In the genomic region with DNA sequence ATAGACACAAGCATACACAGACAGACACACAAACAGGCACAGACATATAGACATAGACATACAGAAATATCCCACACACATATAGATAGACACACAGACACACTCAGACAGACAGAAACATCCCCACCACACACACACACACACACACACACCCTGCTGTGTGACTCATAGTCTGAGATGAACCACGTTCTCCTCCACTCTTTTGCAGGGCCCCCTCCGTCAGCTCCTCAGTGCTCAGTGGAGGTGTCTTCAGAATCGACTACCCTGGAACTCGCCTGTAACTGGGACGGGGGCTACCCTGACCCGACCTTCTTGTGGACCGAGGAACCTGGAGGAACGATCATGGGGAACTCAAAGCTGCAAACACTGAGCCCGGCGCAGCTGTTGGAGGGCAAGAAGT, we compare ENCODE assay signal across 20 mouse cellular contexts.
"Had no signal": no experiment of that assay in that cellular context is flagged by ENCODE, and none has a peak within 500 bp of the region (broad histone marks: within the 10 kb centered on the region; RNA-seq: fewer than 3 reads in every experiment).

No protein-coding gene starts in this region.

- H3K9me3 ChIP-seq: lung, embryonic 15.5 days; midbrain, embryonic 12.5 days; midbrain, embryonic 15.5 days had no signal

- ATAC-seq: lung, postnatal 0 days; midbrain, embryonic 15.5 days had no signal

- DNase-seq: liver; liver, postnatal 0 days; lung, adult 2 months; lung, postnatal 14 days; lung, postnatal 36 days; right cerebral cortex, adult 18-20 months; right cerebral cortex, postnatal 25 days; right cerebral cortex, postnatal 4 days; spleen, adult 18-20 months; thymus, adult 18-20 months; thymus, postnatal 25 days; thymus, postnatal 4 days had no signal

- H3K27ac ChIP-seq: liver, embryonic 14.5 days; lung, embryonic 15.5 days; macrophage; midbrain, embryonic 12.5 days; midbrain, embryonic 15.5 days; neural tube, embryonic 12.5 days had no signal

- H3K36me3 ChIP-seq: midbrain, embryonic 12.5 days; midbrain, embryonic 15.5 days; neural tube, embryonic 12.5 days had no signal

- H3K9ac ChIP-seq: liver, embryonic 14.5 days; liver, postnatal 0 days; lung, embryonic 15.5 days; midbrain, embryonic 12.5 days; midbrain, embryonic 15.5 days; neural tube, embryonic 12.5 days had no signal

- H3K4me3 ChIP-seq: lung, embryonic 15.5 days; midbrain, embryonic 12.5 days; midbrain, embryonic 15.5 days; neural tube, embryonic 12.5 days had no signal

- H3K27me3 ChIP-seq: lung, embryonic 15.5 days; midbrain, embryonic 12.5 days; midbrain, embryonic 15.5 days; neural tube, embryonic 12.5 days had no signal

- H3K4me2 ChIP-seq: liver, embryonic 11.5 days; lung, embryonic 15.5 days; midbrain, embryonic 12.5 days; midbrain, embryonic 15.5 days; neural tube, embryonic 12.5 days had no signal

- H3K4me1 ChIP-seq: lung, embryonic 15.5 days; midbrain, embryonic 12.5 days; midbrain, embryonic 15.5 days; neural tube, embryonic 12.5 days had no signal
